Mouse (Mus musculus) heart, postnatal 0 days (tissue): ENCODE results near the gene Col4a6.

Experiments used
- CTCF ChIP-seq: IDR thresholded peaks from 2 replicates; pipeline ENCODE4 v1.5.1; 2016; ENCODE audit warnings: antibody characterized with exemption, control low read depth, low read depth
- EP300 ChIP-seq: IDR thresholded peaks from 2 replicates; pipeline ENCODE4 v1.6.1; 2016; ENCODE audit warnings: antibody characterized with exemption, low read depth

- TF ChIP-seq CTCF (no peak), EP300 (no peak)
Measured at GRCm38 (mm10) chrX:141292702-141293462, 181.0 kb downstream of the Col4a6 start.
